Mouse (Mus musculus) skeletal muscle tissue, adult 2 months (tissue): ENCODE results near the gene Tnfsf8.

ENCODE experiments used
- DNase-seq: peaks from one replicate; pipeline ENCODE4 v3.0.0-alpha.2; 2012; ENCODE audit warnings: low read depth, low spot score

Tnfsf8 gene

GRCm38 (mm10) chr4:63842278-63842677 lies 18.9 kb downstream of the Tnfsf8 start:
- DNase-seq, result no peak

- no peak for DNase-seq
Measured at GRCm38 (mm10) chr4:63840457-63840856, 20.7 kb downstream of the Tnfsf8 start.

GRCm38 (mm10) chr4:63823136-63823535 lies 38.0 kb downstream of the Tnfsf8 start:
- DNase-seq, result no peak

GRCm38 (mm10) chr4:63817505-63817904 lies 43.6 kb downstream of the Tnfsf8 start:
- DNase-seq, result no peak

GRCm38 (mm10) chr4:63815668-63816067 lies 45.5 kb downstream of the Tnfsf8 start:
- no peak for DNase-seq

- no peak for DNase-seq
Measured at GRCm38 (mm10) chr4:63798083-63798482, 63.1 kb downstream of the Tnfsf8 start.

- no peak for DNase-seq
Measured at GRCm38 (mm10) chr4:63796527-63796926, 64.6 kb downstream of the Tnfsf8 start.

- DNase-seq, result no peak
Measured at GRCm38 (mm10) chr4:63792328-63792727, 68.8 kb downstream of the Tnfsf8 start.

- DNase-seq, result no peak
Measured at GRCm38 (mm10) chr4:63785466-63785865, 75.7 kb downstream of the Tnfsf8 start.

- DNase-seq, result no peak
Measured at GRCm38 (mm10) chr4:63783826-63784225, 77.3 kb downstream of the Tnfsf8 start.

GRCm38 (mm10) chr4:63782970-63783613 lies 78.1 kb downstream of the Tnfsf8 start:
- DNase-seq, result no peak
